In the genomic region with DNA sequence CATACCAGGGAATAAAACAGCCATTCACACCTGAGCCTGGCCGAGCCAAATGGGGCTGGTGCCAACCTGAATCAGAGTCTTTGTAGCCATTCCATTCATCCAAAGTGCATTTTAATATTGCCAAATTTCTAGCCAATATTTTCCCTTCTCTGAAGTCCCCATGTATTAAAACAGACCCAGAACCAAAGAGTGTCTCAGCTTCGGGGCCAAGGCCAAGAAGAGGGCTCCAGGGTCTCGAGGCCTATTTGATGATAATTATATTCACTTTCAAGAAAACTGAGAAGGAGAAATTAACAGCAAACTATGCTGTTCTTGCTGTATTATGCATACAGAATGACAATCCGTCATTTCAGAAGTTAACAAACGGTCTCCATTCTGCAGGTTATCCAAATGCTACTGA, we compare ENCODE assay signal across 14 mouse cellular contexts. TPM values are rescaled to one million over a fixed set of nuclear protein-coding genes. Genes with fewer than 3 reads are reported as not detected.
DNase-seq lines count a peak whose midpoint lies in the region; ATAC-seq and TF ChIP-seq lines count a peak whose summit lies in the region.
"Had no signal": no experiment of that assay in that cellular context is flagged by ENCODE, and none has a peak within 500 bp of the region (broad histone marks: within the 10 kb centered on the region; RNA-seq: fewer than 3 reads in every experiment).

No protein-coding gene starts in this region.

- no peak for TF ChIP-seq CTCF in heart, adult 2 months (IDR thresholded peaks at IDR 0.05)
- TF ChIP-seq CTCF in lung, adult 2 months (IDR thresholded peaks at IDR 0.05; ENCODE audit: insufficient read depth, low read length): no peak

- H3K9ac ChIP-seq in heart, adult 2 months (ENCODE audit: low read depth, low read length): no peak overlapping the region
- peak overlapping the region; percentile 56; the same call in 1 of the 2 replicates for H3K9ac ChIP-seq in hindbrain, embryonic 15.5 days
- peak overlapping the region; percentile 43; the same call in 1 of the 2 replicates for H3K9ac ChIP-seq in midbrain, embryonic 11.5 days (ENCODE audit: low read length)
- peak overlapping the region; percentile 70; the same call in 1 of the 2 replicates for H3K9ac ChIP-seq in neural tube, embryonic 14.5 days (replicated peaks; ENCODE audit: low read depth, low read length)
- H3K9ac ChIP-seq: lung, embryonic 15.5 days; stomach, embryonic 15.5 days had no signal

- WGBS in heart, adult 2 months: 85% methylated on average over 5 of the region's 5 CpGs
- WGBS in hindbrain, embryonic 15.5 days: 44% methylated on average over 5 of the region's 5 CpGs
- 66% methylated on average over 5 of the region's 5 CpGs for WGBS in midbrain, embryonic 11.5 days
- WGBS in neural tube, embryonic 14.5 days: 49% methylated on average over 5 of the region's 5 CpGs
- 87% methylated on average over 5 of the region's 5 CpGs for WGBS in lung, adult 2 months

- H3K9me3 ChIP-seq in hindbrain, embryonic 15.5 days: no peaks in the 10 kb centered on the region
- no peaks in the 10 kb centered on the region for H3K9me3 ChIP-seq in midbrain, embryonic 11.5 days (ENCODE audit: control insufficient read depth, low read length)
- no peaks in the 10 kb centered on the region for H3K9me3 ChIP-seq in neural tube, embryonic 14.5 days (ENCODE audit: control insufficient read depth, low read length)
- H3K9me3 ChIP-seq: lung, embryonic 15.5 days; stomach, embryonic 15.5 days had no signal

- H3K36me3 ChIP-seq in heart, adult 2 months (ENCODE audit: control insufficient read depth, insufficient read depth, low read length): peaks cover 2% of the 10 kb centered on the region; the same call in 1 of the 2 replicates
- no peaks in the 10 kb centered on the region for H3K36me3 ChIP-seq in hindbrain, embryonic 15.5 days
- no peaks in the 10 kb centered on the region for H3K36me3 ChIP-seq in midbrain, embryonic 11.5 days (ENCODE audit: control insufficient read depth, insufficient read depth, low read length)
- H3K36me3 ChIP-seq in neural tube, embryonic 14.5 days (ENCODE audit: control insufficient read depth, insufficient read depth, low read length): peaks cover 6% of the 10 kb centered on the region; the same call in 1 of the 2 replicates
- H3K36me3 ChIP-seq: lung, embryonic 15.5 days; stomach, embryonic 15.5 days had no signal

- TF ChIP-seq EP300 in heart, adult 2 months (IDR thresholded peaks at IDR 0.05; ENCODE audit: insufficient read depth, low read depth, low read length): no peak

- no peak for TF ChIP-seq POLR2A in heart, adult 2 months (IDR thresholded peaks at IDR 0.05; ENCODE audit: insufficient read depth, low read depth, low read length)
- no peak for TF ChIP-seq POLR2A in lung, adult 2 months (IDR thresholded peaks at IDR 0.05; ENCODE audit: borderline replicate concordance, extremely low read depth, low read depth, low read length)

- peaks cover 22% of the 10 kb centered on the region for H3K4me1 ChIP-seq in heart, adult 2 months (ENCODE audit: control insufficient read depth, insufficient read depth, low read length)
- peaks cover 61% of the 10 kb centered on the region for H3K4me1 ChIP-seq in hindbrain, embryonic 15.5 days (replicated peaks)
- H3K4me1 ChIP-seq in midbrain, embryonic 11.5 days (ENCODE audit: control insufficient read depth, insufficient read depth, low read length): peaks cover 37% of the 10 kb centered on the region
- H3K4me1 ChIP-seq in neural tube, embryonic 14.5 days (ENCODE audit: control insufficient read depth, insufficient read depth, low read length): peaks cover 57% of the 10 kb centered on the region
- H3K4me1 ChIP-seq in lung, adult 2 months (ENCODE audit: control insufficient read depth, insufficient read depth, low read length): no peaks in the 10 kb centered on the region

- intact Hi-C loops in heart, adult 2 months (cut with DNase I): loop anchor here (5.0 kb wide), 1 partner anchor 610 kb away; no protein-coding TSS in a partner anchor

- no peaks in the 10 kb centered on the region for H3K79me2 ChIP-seq in heart, adult 2 months (replicated peaks; ENCODE audit: control insufficient read depth, insufficient read depth, low read length)

- no peak overlapping the region for H3K4me3 ChIP-seq in heart, adult 2 months
- peak overlapping the region; percentile 26 for H3K4me3 ChIP-seq in hindbrain, embryonic 15.5 days
- H3K4me3 ChIP-seq in midbrain, embryonic 11.5 days (ENCODE audit: low read depth, low read length): no peak overlapping the region
- H3K4me3 ChIP-seq in neural tube, embryonic 14.5 days (ENCODE audit: low read depth, low read length): peak overlapping the region; percentile 37
- H3K4me3 ChIP-seq in lung, adult 2 months (replicated peaks; ENCODE audit: extremely low read depth, low read depth, low read length): no peak overlapping the region
- H3K4me3 ChIP-seq: lung, embryonic 15.5 days; stomach, embryonic 15.5 days had no signal

- peak overlapping the region; percentile 81 for H3K27ac ChIP-seq in heart, adult 2 months
- H3K27ac ChIP-seq in hindbrain, embryonic 15.5 days (replicated peaks): peak overlapping the region; percentile 86
- H3K27ac ChIP-seq in midbrain, embryonic 11.5 days (ENCODE audit: low read depth, low read length): no peak overlapping the region
- H3K27ac ChIP-seq in neural tube, embryonic 14.5 days (ENCODE audit: low read depth, low read length): peak overlapping the region; percentile 72
- H3K27ac ChIP-seq: lung, embryonic 15.5 days; stomach, embryonic 15.5 days had no signal

- H3K4me2 ChIP-seq in hindbrain, embryonic 15.5 days: peak overlapping the region; percentile 56
- peak overlapping the region; percentile 12; the same call in 1 of the 2 replicates for H3K4me2 ChIP-seq in midbrain, embryonic 11.5 days
- peak overlapping the region; percentile 63 for H3K4me2 ChIP-seq in neural tube, embryonic 14.5 days (ENCODE audit: low read depth, low read length)
- H3K4me2 ChIP-seq: lung, embryonic 15.5 days; stomach, embryonic 15.5 days had no signal

- DNase-seq in heart, adult 2 months: no peak
- DNase-seq in heart, adult 18-20 months: no peak
- DNase-seq in midbrain, embryonic 11.5 days (ENCODE audit: low spot score, missing footprints): peak; percentile 84
- DNase-seq in lung, adult 2 months: no peak
- DNase-seq in frontal cortex, postnatal 25 days (ENCODE audit: low spot score in 2 of 2): no peak
- DNase-seq: cerebellum, adult 11-12 months; kidney, adult 9 months had no signal

- H3K27me3 ChIP-seq in heart, adult 2 months (ENCODE audit: control insufficient read depth, insufficient read depth, low read length): no peaks in the 10 kb centered on the region
- no peaks in the 10 kb centered on the region for H3K27me3 ChIP-seq in hindbrain, embryonic 15.5 days
- peaks cover 37% of the 10 kb centered on the region for H3K27me3 ChIP-seq in midbrain, embryonic 11.5 days (ENCODE audit: control insufficient read depth, insufficient read depth, low read length)
- H3K27me3 ChIP-seq in neural tube, embryonic 14.5 days (ENCODE audit: control insufficient read depth, insufficient read depth, low read length): no peaks in the 10 kb centered on the region

- no peak for ATAC-seq in hindbrain, embryonic 15.5 days (ENCODE audit: low FRiP score, low read depth)
- ATAC-seq in midbrain, embryonic 11.5 days (ENCODE audit: low FRiP score): no peak
- no peak for ATAC-seq in neural tube, embryonic 14.5 days (ENCODE audit: low read depth)
- ATAC-seq in activated CD4-positive, CD25-positive, alpha-beta regulatory T cell, adult 4 months: no peak
- ATAC-seq: inflammation-experienced regulatory T-cells, adult 6 months had no signal

RNA-seq across cellular contexts. Expression of gene Ebf3, which starts 12.1 kb away (rescaled TPM):
- total RNA-seq in heart, adult 2 months (2021): 1 to 10 TPM; 6.1 to 7.5 TPM
- 5.0 and 6.0 TPM in 2 replicates for polyA plus RNA-seq in heart, adult 2 months (2012; rRNA removed)
- total RNA-seq in heart, adult 18-20 months (2021): 1 to 10 TPM; 4.7 to 5.5 TPM
- polyA plus RNA-seq in hindbrain, embryonic 15.5 days (2015; fragmentation: Nextera tagmentation; extraction: Ambion mirVana): 18.0 and 18.5 TPM in 2 replicates
- polyA plus RNA-seq in midbrain, embryonic 11.5 days (2014; fragmentation: Nextera tagmentation; extraction: Ambion mirVana): 11.2 and 12.7 TPM in 2 replicates
- polyA plus RNA-seq in neural tube, embryonic 14.5 days (2014; fragmentation: Nextera tagmentation; extraction: Ambion mirVana): 46.9 and 53.5 TPM in 2 replicates
- 0.83 and 0.84 TPM in 2 replicates for polyA plus RNA-seq in lung, adult 2 months (2012; rRNA removed)
- not detected for polyA plus RNA-seq in activated CD4-positive, CD25-positive, alpha-beta regulatory T cell, adult 4 months (2017; shearing (Covaris generic))
- polyA plus RNA-seq: inflammation-experienced regulatory T-cells, adult 6 months; liver, adult 2 months had no signal

Comparison
In these comparisons a context has a peak if more than half of its experiments do, and no peak if none do; other contexts are left out.
1. H3K4me3 ChIP-seq: peak in hindbrain, embryonic 15.5 days (single experiment) and neural tube, embryonic 14.5 days (single experiment); none in heart, adult 2 months (single experiment), midbrain, embryonic 11.5 days (single experiment) and lung, adult 2 months (single experiment).
2. H3K4me2 ChIP-seq: peak in every context shown above with its lines; median percentile 63 in neural tube, embryonic 14.5 days; 56 in hindbrain, embryonic 15.5 days; 12 in midbrain, embryonic 11.5 days.